Mouse (Mus musculus) erythroblast, embryonic 14.5 days (primary cell): ENCODE data around the gene Phactr4.

Experiments used
- GATA1 ChIP-seq: IDR thresholded peaks from 2 replicates; pipeline ENCODE4 v1.6.1; 2012; ENCODE audit warnings: low read length, inconsistent platforms, mixed read lengths
- TAL1 ChIP-seq: IDR thresholded peaks from 3 replicates; pipeline ENCODE4 v1.6.1; 2012; ENCODE audit warnings: low read length, inconsistent platforms, mixed read lengths

DNA sequence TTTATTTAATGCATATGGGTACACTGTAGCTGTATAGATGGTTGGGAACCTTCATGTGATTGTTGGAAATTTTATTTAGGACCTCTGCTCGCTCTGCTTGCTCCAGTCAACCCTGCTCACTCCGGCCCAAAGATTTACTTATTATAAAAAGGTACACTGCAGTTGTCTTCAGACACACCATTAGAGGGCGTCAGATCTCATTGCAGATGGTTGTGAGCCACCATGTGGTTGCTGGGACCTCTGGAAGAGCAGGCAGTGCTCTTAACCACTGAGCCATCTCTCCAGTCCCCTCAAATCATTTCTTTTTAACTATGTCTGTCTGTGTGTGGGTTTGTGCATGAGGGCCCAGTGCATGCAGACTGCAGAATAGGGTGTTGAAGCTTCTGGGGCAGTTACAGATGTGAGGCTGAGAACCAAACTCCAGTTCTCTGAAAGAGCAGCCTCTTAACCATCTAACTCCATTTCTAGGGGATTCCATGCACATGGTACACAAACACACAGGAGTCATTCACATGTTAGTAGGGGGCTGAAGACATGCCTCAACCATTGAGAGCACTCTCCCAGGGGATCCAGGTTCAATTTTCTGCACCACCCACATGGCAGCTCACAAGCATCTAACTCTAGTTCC, 72.7 kb downstream of the Phactr4 start:
- no peak for TF ChIP-seq GATA1
- TF ChIP-seq TAL1, result no peak
